Mouse (Mus musculus): ENCODE data around the gene Cox11. TPM values are rescaled to one million over a fixed set of nuclear protein-coding genes. Genes with fewer than 3 reads are reported as not detected.

The Cox11 gene
- polyA plus RNA-seq, 1 experiment: 9.5 TPM

DNA sequence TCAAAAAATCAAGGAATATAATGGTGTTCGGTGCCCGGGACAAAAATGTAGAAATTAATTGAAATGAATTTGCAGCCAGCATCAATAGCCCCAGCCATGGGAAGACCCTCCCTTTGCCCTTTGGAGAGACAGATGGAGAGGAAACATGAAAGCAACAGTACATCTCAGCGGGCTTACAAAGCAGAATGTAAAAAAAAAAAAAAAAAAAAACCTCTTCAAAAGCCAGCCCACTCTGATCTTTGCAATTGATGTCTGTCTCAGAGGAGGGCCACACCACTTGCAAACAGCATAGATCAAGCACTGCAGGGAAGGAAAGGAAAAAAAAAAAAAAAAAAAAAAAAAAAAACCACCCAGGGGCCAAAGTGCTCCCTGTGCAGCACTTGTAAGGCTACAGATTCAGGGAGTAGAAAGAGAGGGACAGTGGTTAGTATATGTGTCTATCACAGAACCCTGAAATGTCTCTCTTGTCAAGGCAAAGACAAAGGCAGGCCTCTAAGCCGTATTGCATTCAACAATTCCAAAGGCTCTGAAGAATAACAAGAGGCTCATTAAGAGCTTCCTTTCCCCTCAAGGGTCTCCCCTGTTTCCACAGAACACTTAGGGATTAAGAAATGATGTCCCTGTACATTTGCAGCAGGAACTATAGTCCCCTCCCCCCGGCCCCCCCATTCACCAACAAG, 25.8 kb downstream of the Cox11 start:
- Histone ChIP-seq H3K4me3 (ENCODE audit: extremely low read depth, insufficient read depth, insufficient read length) (no peak overlapping the region), H3K4me1 (ENCODE audit: control insufficient read depth, insufficient read depth, insufficient read length) (no peaks in the 10 kb centered on the region), H3K27ac (ENCODE audit: insufficient read depth, low read length) (no peak overlapping the region), H3K27me3 (ENCODE audit: control insufficient read depth, insufficient read depth, low read length) (no peaks in the 10 kb centered on the region), H3K36me3 (ENCODE audit: control insufficient read depth, insufficient read depth, low read length) (no peaks in the 10 kb centered on the region)
- no peak for DNase-seq (ENCODE audit: low read depth in 1 of 2, low spot score in 2 of 2)
- WGBS: 63% methylated on average over 5 of the region's 5 CpGs
- TF ChIP-seq CTCF (IDR thresholded peaks at IDR 0.05; ENCODE audit: extremely low read depth, insufficient read depth, insufficient read length, insufficient replicate concordance) (no peak), POLR2A (IDR thresholded peaks at IDR 0.05; ENCODE audit: low read depth, low read length) (no peak)

DNA sequence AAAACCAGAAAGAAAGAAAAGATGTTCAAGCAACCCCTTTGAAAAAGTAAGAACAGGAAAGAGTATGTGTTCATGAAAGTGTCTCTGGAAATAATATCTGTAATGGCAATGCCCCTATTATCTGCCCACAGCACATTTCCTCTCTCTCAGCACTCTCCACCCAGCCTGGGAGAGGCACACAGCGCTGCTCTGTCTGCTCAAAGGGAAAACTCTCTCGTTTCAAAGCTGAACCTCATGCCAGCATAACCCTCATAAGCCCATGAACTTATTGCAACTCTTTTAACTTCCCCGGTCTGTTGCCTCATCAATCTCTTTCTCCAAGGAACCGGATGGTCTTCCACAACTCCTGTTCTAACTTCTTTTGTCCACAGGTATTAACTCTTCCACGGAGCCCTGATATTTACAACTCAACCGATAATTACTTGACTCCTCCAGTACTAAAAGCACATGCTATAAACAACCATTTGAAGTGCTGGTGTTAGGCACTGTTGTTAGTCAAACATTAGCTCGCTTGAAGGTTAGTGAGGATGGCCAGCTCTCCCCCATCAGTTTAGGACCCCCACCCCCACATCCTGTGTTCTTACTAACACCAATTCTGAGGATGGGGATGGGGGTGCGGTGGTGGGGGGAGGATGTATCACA, 26.5 kb downstream of the Cox11 start:
- TF ChIP-seq POLR2A (IDR thresholded peaks at IDR 0.05; ENCODE audit: low read depth, low read length) (no peak), CTCF (IDR thresholded peaks at IDR 0.05; ENCODE audit: extremely low read depth, insufficient read depth, insufficient read length, insufficient replicate concordance) (no peak)
- Histone ChIP-seq H3K27ac (ENCODE audit: insufficient read depth, low read length) (peak overlapping the region; percentile 51; the same call in 1 of the 2 replicates), H3K4me1 (ENCODE audit: control insufficient read depth, insufficient read depth, insufficient read length) (no peaks in the 10 kb centered on the region), H3K4me3 (ENCODE audit: extremely low read depth, insufficient read depth, insufficient read length) (no peak overlapping the region), H3K27me3 (ENCODE audit: control insufficient read depth, insufficient read depth, low read length) (no peaks in the 10 kb centered on the region), H3K36me3 (ENCODE audit: control insufficient read depth, insufficient read depth, low read length) (no peaks in the 10 kb centered on the region)
- 37% methylated on average over 8 of the region's 8 CpGs for WGBS
- no peak for DNase-seq (ENCODE audit: low read depth in 1 of 2, low spot score in 2 of 2)

DNA sequence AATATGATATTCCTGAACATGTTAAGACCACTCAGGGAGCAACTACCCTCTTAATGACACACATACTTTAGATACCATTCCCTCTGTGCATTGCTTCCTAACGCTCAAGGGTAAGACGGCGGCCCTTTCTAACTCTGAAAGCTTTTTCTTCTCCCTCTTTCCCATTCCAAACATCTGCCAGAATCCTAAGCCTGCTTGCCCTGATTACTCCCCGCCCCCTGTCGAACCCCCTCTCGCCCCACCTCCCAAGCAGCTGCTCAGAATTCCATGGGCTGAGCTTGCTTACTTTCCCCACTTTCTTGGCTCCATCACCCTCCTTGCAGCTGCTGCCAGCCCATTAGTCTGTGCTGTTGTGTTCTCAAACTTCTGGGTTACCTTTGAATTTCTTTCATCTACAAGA, 27.2 kb downstream of the Cox11 start:
- no peak for TF ChIP-seq CTCF (IDR thresholded peaks at IDR 0.05; ENCODE audit: extremely low read depth, insufficient read depth, insufficient read length, insufficient replicate concordance)
- no peak for TF ChIP-seq POLR2A (IDR thresholded peaks at IDR 0.05; ENCODE audit: low read depth, low read length)
- DNase-seq (ENCODE audit: low read depth in 1 of 2, low spot score in 2 of 2): no peak
- H3K36me3 ChIP-seq (ENCODE audit: control insufficient read depth, insufficient read depth, low read length): no peaks in the 10 kb centered on the region
- H3K4me1 ChIP-seq (ENCODE audit: control insufficient read depth, insufficient read depth, insufficient read length): no peaks in the 10 kb centered on the region
- no peak overlapping the region for H3K4me3 ChIP-seq (ENCODE audit: extremely low read depth, insufficient read depth, insufficient read length)
- H3K27ac ChIP-seq (ENCODE audit: insufficient read depth, low read length): no peak overlapping the region; the same call in 1 of the 2 replicates
- WGBS: 92% methylated on average over 6 of the region's 6 CpGs
- no peaks in the 10 kb centered on the region for H3K27me3 ChIP-seq (ENCODE audit: control insufficient read depth, insufficient read depth, low read length)

DNA sequence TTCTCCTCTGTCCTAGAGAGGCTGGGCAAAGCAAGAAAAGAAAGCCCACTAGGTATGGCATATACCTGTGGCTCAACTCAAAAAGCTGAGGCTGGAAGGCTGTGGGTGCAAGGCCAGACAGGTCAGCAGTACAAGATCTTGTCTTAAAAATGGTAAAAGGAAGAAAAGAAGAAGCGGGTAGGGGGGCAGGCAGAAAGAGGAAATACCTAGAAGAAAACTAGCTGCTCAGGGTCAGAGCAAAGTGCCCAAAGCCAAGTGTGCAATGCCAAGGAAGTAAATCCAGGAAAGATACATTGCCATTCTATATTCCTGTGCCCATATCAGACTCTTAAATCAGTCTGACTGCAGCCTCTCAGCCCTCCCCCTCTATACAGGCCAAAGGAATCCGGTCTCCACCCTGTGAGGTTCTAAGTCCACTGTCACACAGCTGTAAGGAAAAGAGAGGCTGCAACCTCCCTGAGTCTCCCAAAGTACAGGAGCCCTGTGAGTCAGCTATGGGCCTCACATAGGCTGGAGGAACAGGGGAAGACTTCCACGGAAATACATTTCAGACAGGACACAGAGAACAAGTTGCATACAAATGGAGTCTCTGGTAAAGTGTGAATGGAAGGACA, 28.3 kb downstream of the Cox11 start:
- Histone ChIP-seq H3K4me1 (ENCODE audit: control insufficient read depth, insufficient read depth, insufficient read length) (no peaks in the 10 kb centered on the region), H3K27me3 (ENCODE audit: control insufficient read depth, insufficient read depth, low read length) (no peaks in the 10 kb centered on the region), H3K4me3 (ENCODE audit: extremely low read depth, insufficient read depth, insufficient read length) (no peak overlapping the region), H3K36me3 (ENCODE audit: control insufficient read depth, insufficient read depth, low read length) (no peaks in the 10 kb centered on the region), H3K27ac (ENCODE audit: insufficient read depth, low read length) (no peak overlapping the region)
- 69% methylated on average over 3 of the region's 3 CpGs for WGBS
- DNase-seq (ENCODE audit: low read depth in 1 of 2, low spot score in 2 of 2): no peak
- no peak for TF ChIP-seq POLR2A (IDR thresholded peaks at IDR 0.05; ENCODE audit: low read depth, low read length)
- no peak for TF ChIP-seq CTCF (IDR thresholded peaks at IDR 0.05; ENCODE audit: extremely low read depth, insufficient read depth, insufficient read length, insufficient replicate concordance)

DNA sequence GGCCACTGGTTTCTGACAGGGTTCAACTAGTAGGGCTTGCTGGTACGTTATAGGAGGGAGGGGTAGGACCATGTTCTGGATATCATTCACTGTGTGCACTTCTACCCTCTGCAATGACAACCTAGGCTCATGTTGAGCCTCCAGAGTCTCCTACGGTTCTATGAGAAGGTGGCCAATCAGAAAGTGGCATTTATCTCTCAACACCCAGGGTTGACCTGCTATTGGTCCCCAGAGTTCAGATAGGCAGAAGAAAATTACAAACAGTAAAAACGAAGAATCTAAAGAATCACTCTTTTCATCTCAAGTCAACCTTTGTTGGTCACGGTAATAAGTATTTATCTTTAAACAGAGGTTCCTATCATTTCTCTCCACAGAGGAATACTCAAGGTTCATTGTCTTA, 28.9 kb downstream of the Cox11 start:
- H3K4me3 ChIP-seq (ENCODE audit: extremely low read depth, insufficient read depth, insufficient read length): no peak overlapping the region
- no peak for DNase-seq (ENCODE audit: low read depth in 1 of 2, low spot score in 2 of 2)
- TF ChIP-seq POLR2A (IDR thresholded peaks at IDR 0.05; ENCODE audit: low read depth, low read length) (no peak), CTCF (IDR thresholded peaks at IDR 0.05; ENCODE audit: extremely low read depth, insufficient read depth, insufficient read length, insufficient replicate concordance) (no peak)
- WGBS: 82% methylated on average over 4 of the region's 4 CpGs
- H3K36me3 ChIP-seq (ENCODE audit: control insufficient read depth, insufficient read depth, low read length): no peaks in the 10 kb centered on the region
- H3K27ac ChIP-seq (ENCODE audit: insufficient read depth, low read length): no peak overlapping the region
- no peaks in the 10 kb centered on the region for H3K27me3 ChIP-seq (ENCODE audit: control insufficient read depth, insufficient read depth, low read length)
- no peaks in the 10 kb centered on the region for H3K4me1 ChIP-seq (ENCODE audit: control insufficient read depth, insufficient read depth, insufficient read length)

DNA sequence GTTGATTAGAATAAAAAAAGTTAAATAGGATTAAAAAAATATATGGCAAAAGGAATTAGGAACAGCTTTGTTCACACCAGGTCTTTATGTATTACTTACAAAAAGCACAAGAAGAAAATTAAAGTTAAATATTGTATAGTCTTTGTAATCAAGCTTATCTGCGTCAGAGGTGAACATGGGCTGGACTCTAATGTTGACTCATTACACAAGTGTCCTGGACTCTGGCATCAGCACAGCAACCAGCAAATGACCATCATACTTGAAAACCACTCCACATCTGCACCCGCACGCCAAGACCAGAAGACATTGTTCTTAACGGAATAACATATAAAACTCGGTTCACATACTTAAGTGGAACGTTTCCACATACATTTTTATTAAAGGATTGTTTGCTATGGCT, 29.4 kb downstream of the Cox11 start:
- H3K4me1 ChIP-seq (ENCODE audit: control insufficient read depth, insufficient read depth, insufficient read length): no peaks in the 10 kb centered on the region
- no peaks in the 10 kb centered on the region for H3K36me3 ChIP-seq (ENCODE audit: control insufficient read depth, insufficient read depth, low read length)
- no peaks in the 10 kb centered on the region for H3K27me3 ChIP-seq (ENCODE audit: control insufficient read depth, insufficient read depth, low read length)
- DNase-seq (ENCODE audit: low read depth in 1 of 2, low spot score in 2 of 2): no peak
- no peak overlapping the region for H3K27ac ChIP-seq (ENCODE audit: insufficient read depth, low read length)
- no peak overlapping the region for H3K4me3 ChIP-seq (ENCODE audit: extremely low read depth, insufficient read depth, insufficient read length)
- TF ChIP-seq POLR2A (IDR thresholded peaks at IDR 0.05; ENCODE audit: low read depth, low read length) (no peak), CTCF (IDR thresholded peaks at IDR 0.05; ENCODE audit: extremely low read depth, insufficient read depth, insufficient read length, insufficient replicate concordance) (no peak)
- WGBS: 95% methylated on average over 6 of the region's 6 CpGs
